Mouse (Mus musculus) stomach, embryonic 16.5 days (tissue): ENCODE measurements around the gene 4930519P11Rik. TPM values are rescaled to one million over a fixed set of nuclear protein-coding genes. Genes with fewer than 3 reads are reported as not detected.

ENCODE experiments used
- ATAC-seq: fragments of 200-750 bp; cut with Nextera tagmentation; 2 replicates; pipeline ENCODE4 v1.8.0; 2017; ENCODE audit warnings: moderate number of reproducible peaks, moderate TSS enrichment; ENCODE audit not compliant: insufficient read depth, low FRiP score
- H3K27ac ChIP-seq: fragments of 300-500 bp; sonication (generic); 2 replicates; pipeline ENCODE4 v1.5.1; 2014; ENCODE audit warnings: low read length
- H3K27me3 ChIP-seq: fragments of 300-500 bp; sonication (generic); 2 replicates; pipeline ENCODE4 v1.6.1; 2014; ENCODE audit warnings: low read length, control low read depth, mixed read lengths; ENCODE audit not compliant: control insufficient read depth, insufficient read depth
- H3K36me3 ChIP-seq: fragments of 300-500 bp; sonication (generic); 2 replicates; pipeline ENCODE4 v1.6.1; 2014; ENCODE audit warnings: low read length; ENCODE audit not compliant: control insufficient read depth, insufficient read depth
- H3K4me1 ChIP-seq: fragments of 300-500 bp; sonication (generic); 2 replicates; pipeline ENCODE4 v1.6.1; 2014; ENCODE audit warnings: low read length, control low read depth, mixed read lengths; ENCODE audit not compliant: control insufficient read depth, insufficient read depth
- H3K4me2 ChIP-seq: fragments of 300-500 bp; sonication (generic); 2 replicates; pipeline ENCODE4 v1.6.1; 2014; ENCODE audit warnings: low read depth, low read length, mixed read lengths
- H3K4me3 ChIP-seq: fragments of 300-500 bp; sonication (generic); replicated peaks from 2 replicates; pipeline ENCODE4 v1.5.1; 2014; ENCODE audit warnings: mild to moderate bottlenecking, low read length
- H3K9ac ChIP-seq: fragments of 300-500 bp; sonication (generic); 2 replicates; pipeline ENCODE4 v1.6.1; 2014; ENCODE audit warnings: low read length
- H3K9me3 ChIP-seq: fragments of 300-500 bp; sonication (generic); replicated peaks from 2 replicates; pipeline ENCODE4 v1.6.1; 2016; ENCODE audit warnings: low read length, control low read depth; ENCODE audit not compliant: control insufficient read depth
- WGBS: fragments of 180-500 bp; shearing (Covaris S2); extraction: QIAGEN DNeasy Blood & Tissue Kit; methylation state at CpG from one replicate; pipeline ENCODE4 v1.1.7; 2014; 5-methylcytosine and 5-hydroxymethylcytosine counted together
- polyA plus RNA-seq: library from polyadenylated mRNA; unstranded; fragments of >200 nt; fragmentation: Nextera tagmentation; extraction: Ambion mirVana; gene quantifications from 2 replicates; pipeline ENCODE4 v1.2.1, GENCODE M21; 2015

Gene 4930519P11Rik
- polyA plus RNA-seq, 1 experiment from 2014 or later = not detected

GRCm38 (mm10) chr2:154569071-154569748, 44.0 kb downstream of the 4930519P11Rik start:
- H3K4me3 ChIP-seq = peak overlapping the region; percentile 75
- peak overlapping the region; percentile 88 for H3K27ac ChIP-seq
- H3K4me1 ChIP-seq = peaks cover 42% of the 10 kb centered on the region
- H3K9ac ChIP-seq = peak overlapping the region; percentile 75
- H3K4me2 ChIP-seq = peak overlapping the region; percentile 76
- WGBS = under 1% methylated on average over 66 of the region's 70 CpGs
- 0 out of 2 replicates have a peak, but pooled peaks cover under 1% of the 10 kb centered on the region for H3K36me3 ChIP-seq
- no peaks in the 10 kb centered on the region for H3K27me3 ChIP-seq
- ATAC-seq = peak; percentile 83
- H3K9me3 ChIP-seq = no peaks in the 10 kb centered on the region

- WGBS = 17% methylated on average over 10 of the region's 10 CpGs
- peak overlapping the region; percentile 76 for H3K4me2 ChIP-seq
- no peaks in the 10 kb centered on the region for H3K9me3 ChIP-seq
- peaks cover 42% of the 10 kb centered on the region for H3K4me1 ChIP-seq
- H3K36me3 ChIP-seq = peaks cover 2% of the 10 kb centered on the region; the same call in 1 of the 2 replicates
- H3K27ac ChIP-seq = peak overlapping the region; percentile 88
- H3K9ac ChIP-seq = peak overlapping the region; percentile 75
- no peaks in the 10 kb centered on the region for H3K27me3 ChIP-seq
- ATAC-seq = no peak
- H3K4me3 ChIP-seq = peak overlapping the region; percentile 75
Measured at GRCm38 (mm10) chr2:154568329-154569070, 44.7 kb downstream of the 4930519P11Rik start.

- Histone ChIP-seq H3K4me2 (peak overlapping the region; percentile 76), H3K9me3 (no peaks in the 10 kb centered on the region), H3K9ac (peak overlapping the region; percentile 75; the same call in 1 of the 2 replicates), H3K27ac (peak overlapping the region; percentile 88; the same call in 1 of the 2 replicates), H3K4me1 (peaks cover 42% of the 10 kb centered on the region), H3K36me3 (peaks cover 7% of the 10 kb centered on the region), H3K27me3 (no peaks in the 10 kb centered on the region), H3K4me3 (peak overlapping the region; percentile 75)
- ATAC-seq = no peak
- WGBS = 41% methylated on average over 2 of the region's 2 CpGs
Measured at GRCm38 (mm10) chr2:154567766-154568165, 45.5 kb downstream of the 4930519P11Rik start.

- no peak for ATAC-seq
- 36% methylated on average over 8 of the region's 8 CpGs for WGBS
- H3K9me3 ChIP-seq = no peaks in the 10 kb centered on the region
- peaks cover 14% of the 10 kb centered on the region for H3K36me3 ChIP-seq
- H3K27me3 ChIP-seq = no peaks in the 10 kb centered on the region
- 0 out of 2 replicates have a peak overlapping the region, but pooled peaks have one; percentile 27 for H3K4me2 ChIP-seq
- peaks cover 37% of the 10 kb centered on the region for H3K4me1 ChIP-seq
- peak overlapping the region; percentile 17 for H3K9ac ChIP-seq
- no peak overlapping the region for H3K4me3 ChIP-seq
- peak overlapping the region; percentile 34; the same call in 1 of the 2 replicates for H3K27ac ChIP-seq
Measured at GRCm38 (mm10) chr2:154566641-154567040, 46.6 kb downstream of the 4930519P11Rik start.

GRCm38 (mm10) chr2:154565562-154565961, 47.7 kb downstream of the 4930519P11Rik start:
- Histone ChIP-seq H3K9ac (peak overlapping the region; percentile 1; the same call in 1 of the 2 replicates), H3K9me3 (no peaks in the 10 kb centered on the region), H3K4me1 (peaks cover 29% of the 10 kb centered on the region), H3K4me2 (no peak overlapping the region), H3K36me3 (peaks cover 18% of the 10 kb centered on the region), H3K27ac (no peak overlapping the region), H3K27me3 (no peaks in the 10 kb centered on the region), H3K4me3 (no peak overlapping the region)
- WGBS = 80% methylated on average over 3 of the region's 3 CpGs
- no peak for ATAC-seq

GRCm38 (mm10) chr2:154563612-154564170, 49.5 kb downstream of the 4930519P11Rik start:
- no peak overlapping the region for H3K27ac ChIP-seq
- peaks cover 18% of the 10 kb centered on the region for H3K36me3 ChIP-seq
- ATAC-seq = no peak
- no peaks in the 10 kb centered on the region for H3K9me3 ChIP-seq
- H3K27me3 ChIP-seq = no peaks in the 10 kb centered on the region
- H3K4me2 ChIP-seq = no peak overlapping the region
- peaks cover 30% of the 10 kb centered on the region for H3K4me1 ChIP-seq
- no peak overlapping the region for H3K4me3 ChIP-seq
- no peak overlapping the region for H3K9ac ChIP-seq
- 85% methylated on average over 22 of the region's 22 CpGs for WGBS

Other genes with a start within 250 kb of the 4930519P11Rik start
- 14.9 and 18.5 TPM in 2 replicates for gene Cdk5rap1, start 240.4 kb downstream of the 4930519P11Rik start, polyA plus RNA-seq
- 4.2 and 7.9 TPM in 2 replicates for gene Snta1, start 205.3 kb downstream of the 4930519P11Rik start, polyA plus RNA-seq
- 31.8 and 32.8 TPM in 2 replicates for gene Cbfa2t2, start 177.0 kb downstream of the 4930519P11Rik start, polyA plus RNA-seq
- gene 1700003F12Rik, start 66.4 kb downstream of the 4930519P11Rik start, polyA plus RNA-seq = 0.59 and 1.6 TPM in 2 replicates
- gene Actl10, start 61.7 kb downstream of the 4930519P11Rik start, polyA plus RNA-seq = 0.14 TPM in 1 of 2 replicates, not detected in the other
- 1.4 and 1.7 TPM in 2 replicates for gene Necab3, start 54.5 kb downstream of the 4930519P11Rik start, polyA plus RNA-seq
- gene E2f1, start 43.5 kb downstream of the 4930519P11Rik start, polyA plus RNA-seq = 8.1 and 9.3 TPM in 2 replicates
- 32.4 and 35.1 TPM in 2 replicates for gene Pxmp4, start 9.7 kb downstream of the 4930519P11Rik start, polyA plus RNA-seq
- gene Zfp341, start 140 bp downstream of the 4930519P11Rik start, polyA plus RNA-seq = 0.34 and 0.59 TPM in 2 replicates
- 20.7 and 23.6 TPM in 2 replicates for gene Chmp4b, start 38.3 kb upstream of the 4930519P11Rik start, polyA plus RNA-seq
- gene Gm14214, start 156.6 kb upstream of the 4930519P11Rik start, polyA plus RNA-seq = not detected in 2 replicates
- 36.8 and 39.4 TPM in 2 replicates for gene Raly, start 177.7 kb upstream of the 4930519P11Rik start, polyA plus RNA-seq
- gene a, start 178.0 kb upstream of the 4930519P11Rik start, polyA plus RNA-seq = 0.41 and 1.0 TPM in 2 replicates